Mouse (Mus musculus) splenic B cell, adult 2 months (primary cell): ENCODE measurements around the gene Kdelc2.

Experiments used
- DNase-seq: peaks from one replicate; pipeline ENCODE4 v3.0.0-alpha.2; 2011; ENCODE audit warnings: low read depth, low spot score
- H3K27me3 ChIP-seq: 2 replicates; pipeline ENCODE4 v1.6.1; 2012; ENCODE audit warnings: mild to moderate bottlenecking, low read length, moderate library complexity, mixed read lengths; ENCODE audit not compliant: control insufficient read depth, poor library complexity, insufficient read depth, severe bottlenecking
- H3K36me3 ChIP-seq: 2 replicates; pipeline ENCODE4 v1.6.1; 2012; ENCODE audit warnings: mild to moderate bottlenecking, low read length, moderate library complexity, mixed read lengths; ENCODE audit not compliant: control insufficient read depth, poor library complexity, insufficient read depth, severe bottlenecking

Gene Kdelc2

GRCm38 (mm10) chr9:53383951-53384866 is at the start of gene Kdelc2:
Gene Kdelc2 (plus strand): TSS chr9:53384025.
- H3K27me3 ChIP-seq, result no peaks in the 10 kb centered on the region
- DNase-seq, result peak; percentile 21
- H3K36me3 ChIP-seq, result no peaks in the 10 kb centered on the region

GRCm38 (mm10) chr9:53335131-53335530 is 48.7 kb upstream of the Kdelc2 start:
- no peaks in the 10 kb centered on the region for H3K27me3 ChIP-seq

GRCm38 (mm10) chr9:53339603-53340002 is 44.2 kb upstream of the Kdelc2 start:
- H3K36me3 ChIP-seq, result no peaks in the 10 kb centered on the region
- no peaks in the 10 kb centered on the region for H3K27me3 ChIP-seq
- DNase-seq, result no peak

More at GRCm38 (mm10) chr9:53335131-53335530, 48.7 kb upstream of the Kdelc2 start:
- H3K36me3 ChIP-seq, result no peaks in the 10 kb centered on the region
- DNase-seq, result no peak

- Histone ChIP-seq H3K27me3 (no peaks in the 10 kb centered on the region), H3K36me3 (no peaks in the 10 kb centered on the region)
- no peak for DNase-seq
These were observed 43.4 kb upstream of the Kdelc2 start for GRCm38 (mm10) chr9:53340328-53340916.

- DNase-seq, result no peak
- no peaks in the 10 kb centered on the region for H3K36me3 ChIP-seq
- H3K27me3 ChIP-seq, result no peaks in the 10 kb centered on the region
These were observed 42.9 kb upstream of the Kdelc2 start for GRCm38 (mm10) chr9:53340969-53341368.

GRCm38 (mm10) chr9:53341981-53342380 is 41.8 kb upstream of the Kdelc2 start:
- Histone ChIP-seq H3K27me3 (no peaks in the 10 kb centered on the region), H3K36me3 (no peaks in the 10 kb centered on the region)
- no peak for DNase-seq

GRCm38 (mm10) chr9:53344646-53345432 is 39.0 kb upstream of the Kdelc2 start:
- H3K27me3 ChIP-seq, result no peaks in the 10 kb centered on the region; the same call in 1 of the 2 replicates
- no peak for DNase-seq

GRCm38 (mm10) chr9:53345728-53346127 is 38.1 kb upstream of the Kdelc2 start:
- Histone ChIP-seq H3K27me3 (no peaks in the 10 kb centered on the region; the same call in 1 of the 2 replicates), H3K36me3 (no peaks in the 10 kb centered on the region)
- DNase-seq, result no peak

More at GRCm38 (mm10) chr9:53344646-53345432, 39.0 kb upstream of the Kdelc2 start:
- no peaks in the 10 kb centered on the region for H3K36me3 ChIP-seq

- H3K36me3 ChIP-seq, result no peaks in the 10 kb centered on the region
- DNase-seq, result no peak
These were observed 37.4 kb upstream of the Kdelc2 start for GRCm38 (mm10) chr9:53346402-53346801.

GRCm38 (mm10) chr9:53349211-53349610 is 34.6 kb upstream of the Kdelc2 start:
- Histone ChIP-seq H3K36me3 (no peaks in the 10 kb centered on the region), H3K27me3 (no peaks in the 10 kb centered on the region; the same call in 1 of the 2 replicates)
- no peak for DNase-seq

More at GRCm38 (mm10) chr9:53346402-53346801, 37.4 kb upstream of the Kdelc2 start:
- H3K27me3 ChIP-seq, result no peaks in the 10 kb centered on the region; the same call in 1 of the 2 replicates

- H3K27me3 ChIP-seq, result no peaks in the 10 kb centered on the region; the same call in 1 of the 2 replicates
- H3K36me3 ChIP-seq, result no peaks in the 10 kb centered on the region
- DNase-seq, result no peak
These were observed 33.5 kb upstream of the Kdelc2 start for GRCm38 (mm10) chr9:53350331-53350730.

- DNase-seq, result no peak
- Histone ChIP-seq H3K27me3 (no peaks in the 10 kb centered on the region; the same call in 1 of the 2 replicates), H3K36me3 (no peaks in the 10 kb centered on the region)
These were observed 31.9 kb upstream of the Kdelc2 start for GRCm38 (mm10) chr9:53351899-53352298.

- Histone ChIP-seq H3K27me3 (no peaks in the 10 kb centered on the region; the same call in 1 of the 2 replicates), H3K36me3 (no peaks in the 10 kb centered on the region)
- no peak for DNase-seq
These were observed 30.7 kb upstream of the Kdelc2 start for GRCm38 (mm10) chr9:53353161-53353560.
